Mouse (Mus musculus) ES-CJ7 (cell line): ENCODE results near the gene Taf3.

Source experiments
- DNase-seq: peaks from one replicate; pipeline ENCODE4 v3.0.0; 2011; ENCODE audit warnings: low read depth, low spot score

The Taf3 gene

GRCm38 (mm10) chr2:9876621-9877325 lies 171.6 kb downstream of the Taf3 start:
- DNase-seq: no peak

GRCm38 (mm10) chr2:9875676-9876357 lies 172.6 kb downstream of the Taf3 start:
- no peak for DNase-seq

- no peak for DNase-seq
These were observed 173.2 kb downstream of the Taf3 start for GRCm38 (mm10) chr2:9875220-9875619.

GRCm38 (mm10) chr2:9874467-9875219 lies 173.8 kb downstream of the Taf3 start:
- no peak for DNase-seq

GRCm38 (mm10) chr2:9873757-9874156 lies 174.6 kb downstream of the Taf3 start:
- no peak for DNase-seq

- DNase-seq: no peak
These were observed 175.7 kb downstream of the Taf3 start for GRCm38 (mm10) chr2:9872682-9873081.

GRCm38 (mm10) chr2:9871798-9872197 lies 176.6 kb downstream of the Taf3 start:
- DNase-seq: no peak

- no peak for DNase-seq
These were observed 177.2 kb downstream of the Taf3 start for GRCm38 (mm10) chr2:9871141-9871716.

GRCm38 (mm10) chr2:9867092-9867825 lies 181.1 kb downstream of the Taf3 start:
- DNase-seq: no peak
